Mouse (Mus musculus) bone marrow, adult 2 months (tissue): ENCODE measurements around the gene Chst13. TPM values are rescaled to one million over a fixed set of nuclear protein-coding genes. Genes with fewer than 3 reads are reported as not detected.

Experiments used
- H3K27ac ChIP-seq: fragments of 200-500 bp; 2 replicates; pipeline ENCODE4 v1.5.1; 2012; ENCODE audit warnings: low read depth, mild to moderate bottlenecking, control low read depth, inconsistent platforms, low read length; ENCODE audit not compliant: control insufficient read depth, poor library complexity, insufficient read depth
- H3K4me1 ChIP-seq: fragments of 200-500 bp; 2 replicates; pipeline ENCODE4 v1.6.1; 2011; ENCODE audit warnings: low read length; ENCODE audit not compliant: control insufficient read depth, insufficient read depth
- H3K4me3 ChIP-seq: fragments of 200-500 bp; replicated peaks from 2 replicates; pipeline ENCODE3; 2011; ENCODE audit warnings: mild to moderate bottlenecking, low read depth, low read length, control low read depth; ENCODE audit not compliant: control insufficient read depth
- CTCF ChIP-seq: fragments of 200-500 bp; IDR thresholded peaks from 2 replicates; pipeline ENCODE4 v1.5.1; 2011; ENCODE audit warnings: low read length, control low read depth; ENCODE audit not compliant: control insufficient read depth, insufficient read depth
- POLR2A ChIP-seq: fragments of 200-500 bp; IDR thresholded peaks from 2 replicates; pipeline ENCODE4 v1.6.1; 2011; ENCODE audit warnings: low read depth, mild to moderate bottlenecking, control low read depth, low read length, borderline replicate concordance; ENCODE audit not compliant: control insufficient read depth
- WGBS: fragments of 180-500 bp; shearing (Covaris S2); methylation state at CpG from one replicate; pipeline ENCODE4 v1.1.7; 2018; 5-methylcytosine and 5-hydroxymethylcytosine counted together
- polyA plus RNA-seq: library from polyadenylated mRNA; stranded (reverse); fragments of >200 nt; gene quantifications from 2 replicates; pipeline ENCODE4 v1.2.4, GENCODE M21; 2011; ENCODE audit warnings: low replicate concordance; ENCODE audit not compliant: missing spikeins, insufficient read depth, insufficient read length

Chst13 gene
- polyA plus RNA-seq, 1 experiment, result 2.4 TPM

DNA sequence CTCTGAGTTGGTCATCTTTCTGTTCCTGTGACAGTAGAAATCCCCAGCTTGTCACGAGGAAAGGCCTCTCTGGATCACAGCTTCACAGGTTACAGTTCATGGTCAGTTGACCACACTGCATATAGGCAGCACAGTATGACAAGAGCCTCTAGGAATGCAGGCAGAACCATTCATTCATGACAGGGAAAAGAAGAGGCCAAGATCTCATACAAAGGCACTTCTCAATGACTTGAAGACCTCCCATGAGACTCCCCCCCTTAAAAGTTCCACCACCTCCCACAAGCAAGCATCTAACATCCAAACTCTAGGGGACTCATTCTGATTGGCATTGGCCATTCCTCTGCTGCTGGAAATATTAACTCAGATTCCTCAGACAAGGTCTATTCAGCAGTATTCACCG is 34.5 kb upstream of the Chst13 start:
- TF ChIP-seq POLR2A, result no peak
- no peak for TF ChIP-seq CTCF
- Histone ChIP-seq H3K4me3 (no peak overlapping the region), H3K27ac (no peak overlapping the region), H3K4me1 (no peaks in the 10 kb centered on the region; the same call in 1 of the 2 replicates)
- 76% methylated on average over 2 of the region's 2 CpGs for WGBS

GRCm38 (mm10) chr6:90358142-90358541 is 33.2 kb upstream of the Chst13 start:
- no peak overlapping the region for H3K4me3 ChIP-seq
- H3K27ac ChIP-seq, result no peak overlapping the region
- 69% methylated on average over 5 of the region's 5 CpGs for WGBS
- TF ChIP-seq POLR2A (no peak), CTCF (no peak)
- no peaks in the 10 kb centered on the region; the same call in 1 of the 2 replicates for H3K4me1 ChIP-seq

DNA sequence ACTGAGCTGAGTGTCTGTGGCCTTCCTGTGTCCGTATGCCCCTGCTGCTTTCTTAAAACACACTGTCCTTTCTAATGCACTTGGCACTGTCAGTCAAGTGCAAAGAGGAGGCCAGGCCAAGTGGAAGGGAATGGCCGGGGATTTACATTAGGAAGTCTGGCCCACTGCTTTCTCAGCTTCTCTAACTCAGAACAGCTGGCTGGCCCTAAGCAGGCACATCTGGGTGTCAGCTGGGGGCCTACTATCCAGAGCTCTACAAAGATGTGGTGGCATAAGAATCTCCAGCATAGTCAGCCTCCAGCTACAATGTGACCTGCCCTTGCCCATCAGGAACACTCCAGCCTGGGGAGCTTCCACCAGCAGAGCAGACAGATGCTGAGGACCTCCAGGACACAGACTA is 25.0 kb upstream of the Chst13 start:
- Histone ChIP-seq H3K4me1 (peaks cover 1% of the 10 kb centered on the region; the same call in 1 of the 2 replicates), H3K4me3 (no peak overlapping the region), H3K27ac (no peak overlapping the region)
- TF ChIP-seq CTCF, result no peak
- no peak for TF ChIP-seq POLR2A
- 67% methylated on average over 2 of the region's 2 CpGs for WGBS

DNA sequence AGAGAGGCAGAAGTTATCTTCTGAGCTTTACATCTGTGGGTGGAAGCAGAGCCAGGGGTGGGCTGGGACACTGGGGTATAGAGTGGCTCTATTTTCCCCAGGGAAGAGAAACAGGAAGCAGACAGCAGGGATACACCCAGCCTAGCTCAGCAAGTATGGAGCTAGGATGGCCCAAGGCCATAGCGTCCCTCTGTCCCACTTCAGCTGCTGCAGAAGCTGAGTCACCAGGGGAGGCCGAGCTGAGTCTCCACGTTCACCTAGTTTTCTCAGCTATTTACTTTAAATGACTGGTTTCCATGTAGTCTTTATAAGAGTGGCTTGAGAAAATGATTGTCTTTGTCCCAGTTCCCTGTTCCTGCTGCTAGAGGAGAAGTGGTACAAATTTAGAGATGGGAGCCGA is 23.5 kb upstream of the Chst13 start:
- no peak overlapping the region for H3K27ac ChIP-seq
- peaks cover 1% of the 10 kb centered on the region; the same call in 1 of the 2 replicates for H3K4me1 ChIP-seq
- WGBS, result 67% methylated on average over 4 of the region's 4 CpGs
- no peak for TF ChIP-seq POLR2A
- TF ChIP-seq CTCF, result no peak
- H3K4me3 ChIP-seq, result no peak overlapping the region

GRCm38 (mm10) chr6:90347183-90347582 is 22.2 kb upstream of the Chst13 start:
- 33% methylated on average over 4 of the region's 4 CpGs for WGBS
- TF ChIP-seq CTCF (no peak), POLR2A (no peak)
- H3K4me1 ChIP-seq, result peaks cover 1% of the 10 kb centered on the region; the same call in 1 of the 2 replicates
- no peak overlapping the region for H3K4me3 ChIP-seq
- no peak overlapping the region for H3K27ac ChIP-seq

GRCm38 (mm10) chr6:90342343-90342742 is 17.4 kb upstream of the Chst13 start:
- H3K27ac ChIP-seq, result no peak overlapping the region
- peaks cover 1% of the 10 kb centered on the region; the same call in 1 of the 2 replicates for H3K4me1 ChIP-seq
- no peak overlapping the region for H3K4me3 ChIP-seq
- TF ChIP-seq POLR2A (no peak), CTCF (no peak)
- 73% methylated on average over 2 of the region's 2 CpGs for WGBS

DNA sequence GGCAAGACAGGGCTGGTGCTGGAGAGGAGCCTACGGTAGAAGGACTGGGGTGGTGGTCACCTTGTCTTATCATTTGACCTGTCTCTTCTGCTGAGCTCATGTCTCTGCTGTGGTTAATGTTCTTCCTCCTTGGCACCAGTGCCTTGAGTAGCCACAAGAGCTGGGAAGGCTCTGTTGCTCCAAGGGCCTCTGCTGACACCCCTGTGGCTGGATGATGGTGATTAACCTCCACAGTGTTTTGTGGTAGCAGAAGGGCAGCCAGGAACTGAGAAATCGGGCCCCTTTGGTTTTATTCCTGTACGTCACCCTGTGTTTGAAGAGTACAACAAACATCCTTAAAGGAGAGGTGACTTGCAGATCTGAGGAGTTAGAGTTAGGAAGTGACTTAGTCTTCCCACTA is 9.3 kb upstream of the Chst13 start:
- H3K27ac ChIP-seq, result no peak overlapping the region
- H3K4me3 ChIP-seq, result no peak overlapping the region
- TF ChIP-seq POLR2A (no peak), CTCF (no peak)
- H3K4me1 ChIP-seq, result no peaks in the 10 kb centered on the region
- WGBS, result 31% methylated on average over 3 of the region's 3 CpGs

GRCm38 (mm10) chr6:90332561-90333425 is 7.8 kb upstream of the Chst13 start, which contains the start of gene Uroc1:
TSS of gene Uroc1 (plus strand) at chr6:90333284.
- Histone ChIP-seq H3K27ac (no peak within 1 kb of the TSS), H3K4me3 (no peak within 1 kb of the TSS), H3K4me1 (no peaks in the 10 kb centered on the region)
- WGBS, result 74% methylated on average over 7 of the region's 7 CpGs
- TF ChIP-seq POLR2A, result no peak
- no peak for TF ChIP-seq CTCF
